Mouse (Mus musculus) retina, postnatal 1 day (tissue): Measurements from ENCODE around the gene Sp3.
"Not testable (repeated sequence)": the region's sequence is repeated elsewhere in the genome, so short reads cannot be mapped to it uniquely, and the experiment has no call there.

Experiments used
- DNase-seq: peaks from one replicate; pipeline ENCODE4 v3.0.0-alpha.2; 2012

The Sp3 gene

DNA sequence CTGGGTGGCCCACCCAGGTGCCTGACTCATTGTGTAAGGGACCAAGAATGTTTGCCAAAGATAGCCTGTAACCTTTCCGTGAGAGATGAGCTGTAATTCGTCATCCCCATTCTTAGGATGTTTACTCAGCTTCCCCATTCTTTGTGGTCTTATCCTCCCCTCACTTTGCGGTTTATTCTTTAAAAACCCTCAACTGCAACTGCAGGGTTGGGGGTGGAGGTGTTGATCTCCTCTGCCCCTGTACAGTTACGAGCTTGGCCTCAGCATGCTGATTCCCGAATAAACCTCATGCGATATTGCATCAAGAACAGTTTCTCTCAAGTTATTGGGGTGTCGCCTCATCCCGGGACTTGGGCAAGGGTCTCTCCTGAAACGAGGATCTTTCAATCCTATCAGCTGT, 8.7 kb upstream of the Sp3 start:
- not testable (repeated sequence) for DNase-seq

DNA sequence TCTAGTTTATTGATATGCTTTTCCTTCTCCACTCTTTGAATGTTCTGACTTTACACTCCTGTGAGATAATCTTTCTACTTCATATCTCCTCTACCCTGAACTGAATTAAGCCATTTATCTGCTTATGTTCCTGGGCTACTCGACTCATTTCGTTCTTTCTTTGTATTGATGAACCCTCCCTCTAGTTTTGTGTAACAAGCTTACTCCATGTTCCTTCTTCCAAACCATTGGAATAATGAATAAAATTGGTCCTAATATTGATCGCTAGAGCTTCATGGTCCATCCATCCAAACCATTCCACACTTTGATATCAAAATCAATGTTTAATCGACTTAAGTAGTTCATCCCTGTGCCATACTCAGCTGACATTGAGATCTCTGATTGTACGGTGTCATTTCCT, 6.4 kb upstream of the Sp3 start, which contains the start of gene Gm11084:
Gene Gm11084, minus strand, starts transcription at position 101 of the 400 bp plus-strand sequence.
- DNase-seq: no peak

DNA sequence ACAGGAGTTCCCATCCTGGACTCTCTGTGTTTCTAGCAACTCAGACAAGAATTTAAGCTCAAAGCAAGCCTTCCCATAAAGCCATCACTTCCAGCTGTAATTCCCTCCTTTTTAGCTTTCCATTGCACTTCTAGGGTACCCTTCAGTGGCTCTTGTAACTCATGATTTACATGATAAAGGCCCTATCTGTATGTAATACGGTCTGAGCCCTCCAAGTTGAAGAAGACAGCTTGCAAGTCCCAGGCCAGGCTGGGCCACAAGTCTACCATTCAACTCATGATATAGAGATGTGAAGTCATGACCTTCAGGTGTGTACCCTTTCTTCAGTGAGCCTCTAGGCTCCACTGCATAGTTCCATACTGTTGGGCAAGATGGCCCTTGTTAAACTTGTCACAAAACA, 5.3 kb upstream of the Sp3 start:
- DNase-seq: no peak

DNA sequence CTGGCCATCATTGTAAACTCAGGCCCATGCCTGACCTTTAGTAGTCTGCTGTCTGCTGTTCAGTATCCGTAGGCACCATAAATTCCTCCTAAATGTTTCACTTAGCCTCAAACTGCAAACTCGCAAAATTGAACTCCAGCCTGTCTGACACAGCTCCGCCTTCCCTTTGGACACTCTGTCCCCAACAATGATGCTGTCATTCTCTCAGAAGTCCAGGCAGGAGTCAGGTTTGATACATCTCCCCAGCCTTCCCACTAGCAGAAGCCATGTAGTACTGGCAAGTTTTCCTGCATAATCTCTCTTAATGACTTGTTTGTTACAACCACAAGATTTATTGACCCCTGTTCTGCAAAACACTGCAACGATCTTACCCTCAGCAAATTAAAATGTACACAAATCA, 4.6 kb upstream of the Sp3 start:
- no peak for DNase-seq

DNA sequence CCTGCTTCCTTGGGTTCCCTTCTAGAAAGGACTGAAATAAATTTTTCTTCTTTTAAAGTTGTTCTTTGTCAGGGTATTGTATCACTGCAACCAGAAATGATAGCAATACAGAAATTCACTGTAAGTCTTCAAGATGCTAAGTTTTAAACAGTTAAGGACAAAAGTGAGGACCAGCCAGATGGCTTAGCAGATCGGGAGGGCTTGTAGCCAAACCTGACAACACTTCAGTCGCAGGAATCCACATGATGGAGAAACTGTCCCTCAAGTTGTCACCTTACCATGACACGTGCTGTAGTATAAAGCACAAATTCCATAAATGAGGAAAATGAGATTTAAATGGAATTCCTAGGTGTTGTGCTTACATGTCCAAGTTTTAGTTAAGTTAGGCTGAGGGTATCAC, 3.0 kb upstream of the Sp3 start:
- DNase-seq: no peak

DNA sequence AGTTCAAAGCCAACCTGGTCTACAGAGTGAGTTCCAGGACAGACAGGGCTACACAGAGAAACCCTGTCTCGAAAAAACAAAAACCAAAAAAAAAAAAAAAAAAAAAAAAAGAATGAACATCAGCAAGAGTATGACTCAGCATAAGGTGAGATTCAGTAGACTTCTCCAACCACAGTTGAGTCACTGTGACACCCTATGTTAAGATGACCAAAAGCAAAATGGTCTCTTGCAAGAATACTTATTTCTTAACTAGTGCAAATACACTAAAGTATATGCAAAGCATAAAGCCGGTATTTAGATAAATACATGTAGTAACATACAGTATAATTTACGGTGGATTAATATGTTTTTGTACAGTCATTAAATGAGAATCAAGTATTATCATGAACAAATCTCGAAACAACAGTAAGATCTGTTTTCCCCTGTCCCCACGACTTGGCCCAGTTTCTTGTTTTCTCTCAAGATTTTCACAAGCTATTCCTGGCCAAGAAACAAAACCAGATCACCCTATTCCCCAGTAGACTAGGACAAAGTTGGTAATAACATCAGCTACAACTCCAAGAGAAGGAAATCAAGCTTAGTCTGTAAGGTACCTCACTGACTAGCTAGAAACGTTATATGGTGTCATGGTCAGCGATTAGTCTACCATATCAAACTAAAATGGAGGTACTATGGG, 2.0 kb upstream of the Sp3 start:
- no peak for DNase-seq

DNA sequence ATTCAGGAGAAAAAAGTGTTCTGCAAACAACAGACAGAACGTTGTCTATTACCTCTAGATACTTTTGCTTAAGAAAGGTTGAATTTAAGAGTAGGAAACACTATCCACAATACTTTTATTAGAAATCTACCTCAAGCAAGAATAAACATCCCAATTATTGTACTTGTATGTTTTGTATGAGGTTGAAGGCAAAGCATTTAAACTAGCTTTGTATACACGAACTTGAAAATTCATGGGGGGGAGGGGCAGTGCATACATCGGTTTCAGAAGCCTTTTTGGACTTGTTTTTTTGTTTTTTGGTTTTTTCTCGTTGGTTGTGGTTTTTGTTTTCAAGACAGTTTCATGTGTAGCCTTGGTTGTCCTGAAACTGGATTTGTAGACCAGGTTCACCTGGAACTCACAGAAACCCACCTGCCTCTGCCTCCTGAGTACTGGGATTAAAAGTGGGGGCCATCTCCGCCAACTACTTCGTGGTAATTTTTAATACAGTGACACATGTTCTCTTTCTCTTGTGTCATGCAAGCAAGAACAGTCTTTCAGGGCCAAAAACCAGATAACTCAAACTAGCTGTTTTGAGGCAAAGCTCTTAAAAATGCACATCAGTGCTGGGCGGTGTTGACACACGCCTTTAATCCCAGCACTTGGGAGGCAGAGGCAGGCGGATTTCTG, 1.3 kb upstream of the Sp3 start:
- no peak for DNase-seq

DNA sequence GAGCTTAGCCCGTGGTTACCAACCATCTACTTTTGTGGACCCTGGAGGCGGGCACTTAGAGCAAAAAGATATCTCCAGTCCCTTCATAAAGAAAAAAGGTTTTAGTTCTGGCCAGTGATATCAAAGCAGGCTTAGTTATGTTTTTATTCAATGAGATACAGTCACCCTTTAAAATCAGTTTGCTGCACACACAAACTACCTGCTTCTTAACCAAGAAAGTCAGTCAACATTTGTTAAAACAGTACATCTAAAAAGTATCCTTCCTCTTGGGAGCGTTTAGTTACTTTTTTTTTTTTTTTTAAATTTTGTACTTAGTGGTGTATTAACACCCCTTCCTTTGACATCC, 802 bp upstream of the Sp3 start:
- no peak for DNase-seq

DNA sequence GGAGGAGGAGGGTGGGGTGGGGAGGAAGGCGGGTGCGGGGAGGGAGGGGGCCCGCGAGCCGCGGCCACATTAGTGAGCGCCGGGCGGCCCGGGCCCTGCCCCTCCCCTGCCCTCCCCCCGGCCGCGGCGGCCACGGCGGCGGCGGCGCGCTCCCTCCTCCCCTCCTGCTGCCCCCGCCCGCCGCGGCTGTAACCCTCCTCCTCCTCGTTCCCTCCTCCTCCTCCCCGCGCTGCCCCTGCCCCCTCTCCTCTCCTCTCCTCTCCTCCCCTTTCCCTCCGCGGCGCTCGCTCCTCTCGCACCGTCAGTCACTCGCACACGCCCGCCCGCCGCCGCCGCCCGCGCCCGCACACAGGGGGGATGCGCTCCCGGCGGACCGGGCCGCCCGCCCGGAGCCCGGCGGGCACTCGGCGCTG, 581 bp downstream of the Sp3 start:
- peak; percentile 94 for DNase-seq

DNA sequence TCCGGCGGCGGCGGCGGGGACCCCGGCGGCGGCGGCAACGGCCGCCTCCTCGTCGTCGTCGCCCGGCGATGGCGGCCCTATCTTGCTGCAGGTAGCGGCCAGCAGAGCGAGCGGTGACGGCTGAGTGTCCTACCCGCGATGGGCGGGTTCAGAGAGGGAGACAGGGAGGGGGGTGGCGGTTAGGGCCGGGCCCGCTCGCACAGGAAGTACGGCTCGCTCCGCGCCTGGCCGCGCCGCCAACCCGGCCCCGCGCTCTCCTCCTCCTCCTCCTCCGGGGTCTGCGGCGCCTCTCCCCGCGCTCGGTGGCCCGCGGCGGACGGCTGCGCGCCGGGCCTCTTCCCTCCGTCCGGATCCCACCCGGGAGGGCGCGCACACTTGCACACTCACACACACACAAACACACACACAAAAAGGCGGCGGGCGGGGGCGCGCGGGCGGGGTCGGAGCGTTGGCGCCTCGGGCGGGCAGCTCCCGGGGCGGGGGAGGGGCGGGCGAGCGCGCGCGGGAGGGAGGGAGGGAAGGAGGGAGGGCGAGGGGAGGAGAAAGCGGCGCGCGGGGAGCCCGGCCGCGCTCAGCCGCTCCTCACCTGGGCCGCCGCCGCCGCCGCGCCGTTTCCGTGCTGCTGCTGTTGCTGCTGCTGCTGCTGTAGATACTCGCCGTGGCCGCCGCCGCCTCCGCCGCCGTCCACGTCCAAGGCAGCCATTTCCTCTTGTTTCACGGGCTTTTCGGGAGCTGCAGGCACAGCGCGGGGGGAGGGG, 1.2 kb downstream of the Sp3 start:
- DNase-seq: peak; percentile 92

DNA sequence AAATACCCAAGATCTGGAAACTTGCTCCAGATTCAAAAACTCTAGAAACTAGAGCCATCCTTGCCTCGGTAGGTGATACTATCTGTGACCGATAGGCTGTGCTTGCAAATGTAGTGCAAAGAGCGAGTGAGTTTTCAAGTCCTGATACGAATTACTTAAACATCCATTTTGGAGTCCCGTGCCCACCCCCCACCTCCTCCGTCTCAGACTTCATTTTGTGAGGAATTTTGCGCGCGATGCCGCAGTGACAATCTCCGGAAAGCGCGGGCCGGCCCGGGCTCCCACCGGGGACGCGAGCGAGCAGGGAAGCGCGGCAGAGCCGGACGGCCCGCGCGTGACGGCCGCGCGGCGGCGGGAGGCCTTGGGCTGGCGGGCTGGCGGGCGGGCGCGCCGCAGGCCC, 1.8 kb downstream of the Sp3 start:
- DNase-seq: peak; percentile 78

DNA sequence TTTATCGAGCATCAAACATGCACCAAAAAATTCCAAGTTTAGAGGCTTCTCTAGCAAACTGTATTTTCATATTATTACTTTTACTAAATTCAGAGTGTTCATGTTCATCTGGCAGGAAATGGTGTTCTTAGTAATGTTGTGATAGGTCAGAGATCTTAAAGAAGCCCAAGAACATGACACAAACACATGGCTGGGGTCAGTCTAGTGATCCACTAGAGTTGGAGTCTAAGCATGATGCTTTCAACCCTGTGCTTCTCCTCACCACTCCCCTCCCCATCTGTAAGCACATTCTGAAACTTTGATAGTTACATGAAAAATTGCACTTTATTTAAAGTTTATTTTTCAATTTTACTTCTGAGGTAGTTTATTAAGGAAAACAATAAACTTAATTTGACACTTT, 3.0 kb downstream of the Sp3 start:
- no peak for DNase-seq

DNA sequence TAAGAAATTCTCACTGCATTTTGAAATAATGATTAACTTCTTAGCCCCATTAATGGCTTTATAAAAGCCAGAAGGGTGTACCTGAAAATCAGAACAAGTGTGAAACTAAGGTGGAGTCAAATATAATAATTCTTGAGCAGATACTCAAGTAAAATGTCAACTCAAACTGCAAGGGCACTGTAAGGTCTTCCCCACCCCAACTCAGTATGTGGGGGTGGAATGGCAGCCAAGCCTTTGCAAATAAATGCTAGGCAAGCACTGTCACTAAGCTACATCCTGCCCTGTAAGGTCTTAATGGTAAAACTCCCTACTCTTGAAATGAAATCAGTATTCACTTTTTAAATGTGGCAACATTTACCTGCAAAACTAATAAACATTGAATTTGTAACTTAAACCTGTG, 4.2 kb downstream of the Sp3 start:
- no peak for DNase-seq

DNA sequence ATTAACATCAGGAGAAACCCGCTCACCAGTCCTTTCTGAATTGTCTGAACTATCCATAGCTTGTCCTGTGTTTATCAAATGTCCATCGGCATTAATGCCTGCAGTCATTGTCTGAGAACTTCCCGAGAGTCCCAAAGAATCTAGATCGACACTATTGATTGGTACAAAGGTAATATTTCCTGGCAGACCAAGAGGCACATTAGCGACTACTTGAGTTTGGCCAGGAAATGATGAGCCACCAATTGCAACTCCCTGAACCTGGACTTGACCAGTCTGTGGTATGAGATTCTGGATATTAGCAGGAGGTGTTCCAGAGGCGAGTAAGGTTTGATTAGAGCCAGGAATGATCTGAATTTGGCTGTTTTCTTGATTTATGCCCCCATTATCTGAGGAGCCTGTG, 9.4 kb downstream of the Sp3 start:
- DNase-seq: no peak

DNA sequence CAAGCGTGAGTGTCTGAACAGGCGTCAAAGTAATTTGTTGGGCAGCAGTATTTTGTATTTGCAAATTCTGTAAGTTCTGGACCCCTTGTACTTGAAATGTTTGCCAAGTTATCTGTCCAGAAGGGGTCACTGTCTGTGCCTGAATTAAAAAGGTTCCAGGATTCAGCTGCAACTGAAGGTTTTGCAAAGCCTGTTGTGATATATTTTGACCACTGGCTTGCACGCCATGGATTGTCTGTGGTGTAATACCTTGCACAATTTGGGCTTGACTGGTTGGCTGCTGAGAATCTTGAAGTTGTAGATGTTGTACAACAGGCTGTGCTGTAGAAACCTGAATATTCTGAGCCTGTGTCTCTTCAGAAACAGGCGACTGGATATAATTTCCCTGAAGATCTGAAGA, 9.9 kb downstream of the Sp3 start:
- DNase-seq: no peak

DNA sequence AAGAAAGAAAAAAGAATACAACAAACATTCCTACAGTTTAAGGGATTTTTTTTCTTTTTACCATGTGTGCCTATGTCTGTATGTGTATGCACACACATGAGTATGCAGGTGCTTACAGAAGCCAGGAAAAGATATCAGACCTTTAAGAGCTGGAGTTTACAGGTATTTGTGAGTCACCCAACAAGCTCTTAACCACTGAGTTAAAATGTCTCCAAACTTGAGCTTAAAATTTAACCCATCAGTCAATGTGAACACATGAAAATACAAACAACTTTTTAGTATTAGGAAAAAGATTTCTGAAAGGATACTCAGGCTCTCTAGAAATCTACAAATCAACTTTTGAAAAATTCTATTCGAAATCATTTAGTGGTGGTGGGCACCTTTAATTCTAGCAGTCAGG, 11.7 kb downstream of the Sp3 start:
- DNase-seq: no peak

DNA sequence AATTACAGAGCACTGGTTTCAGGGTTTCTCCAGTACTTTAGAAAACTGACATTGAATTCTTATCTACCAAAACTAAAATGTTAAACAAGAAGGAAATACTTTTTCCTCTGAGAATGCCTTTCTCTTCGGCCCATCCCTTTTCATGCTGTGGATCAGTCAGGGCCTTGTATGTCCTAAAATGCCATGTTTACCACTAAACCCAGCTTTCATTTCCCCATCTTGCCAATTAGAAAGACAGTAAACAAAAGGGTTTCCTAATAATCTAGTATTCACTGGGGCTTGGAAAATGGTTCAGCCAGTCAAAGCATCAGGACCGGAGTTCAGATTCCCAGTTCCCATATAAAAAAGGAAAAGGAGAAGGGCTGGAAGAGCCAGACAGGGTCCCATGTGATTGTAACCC, 14.8 kb downstream of the Sp3 start:
- no peak for DNase-seq

DNA sequence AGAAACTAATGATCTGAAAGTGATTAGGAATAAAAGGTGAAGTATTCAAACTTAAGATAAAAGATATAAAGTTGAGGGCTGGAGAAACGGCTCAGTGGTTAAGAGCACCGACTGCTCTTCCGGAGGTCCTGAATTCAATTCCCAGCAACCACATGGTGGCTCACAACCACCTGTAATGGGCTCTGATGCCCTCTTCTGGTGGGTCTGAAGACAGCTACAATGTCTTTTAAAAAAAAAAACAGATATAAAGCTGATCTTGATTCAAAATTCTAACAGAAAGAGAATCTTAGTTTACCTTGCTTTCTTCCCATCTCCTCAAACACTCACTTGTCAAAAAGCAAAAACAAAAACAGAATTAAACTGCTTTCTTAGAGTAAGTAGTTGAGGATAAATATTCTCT, 23.8 kb downstream of the Sp3 start:
- DNase-seq: no peak

DNA sequence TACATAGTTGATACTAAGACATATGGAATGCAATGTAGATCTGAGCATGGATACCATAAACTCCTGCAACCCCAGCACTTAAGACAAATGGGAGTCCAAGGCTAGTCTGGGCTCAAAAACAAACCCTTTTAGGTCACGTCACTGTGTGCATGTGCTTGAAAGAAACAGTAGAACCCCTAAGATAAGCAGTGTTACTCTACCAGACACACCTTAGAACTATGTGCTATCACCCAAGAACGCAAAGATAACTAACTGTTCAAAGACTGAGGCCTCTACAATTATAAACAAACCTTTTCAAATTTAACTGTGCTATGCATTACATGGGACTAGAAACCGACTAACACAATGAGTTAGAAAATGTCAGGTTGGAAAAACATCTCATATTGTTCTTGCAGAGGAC, 27.3 kb downstream of the Sp3 start:
- no peak for DNase-seq

DNA sequence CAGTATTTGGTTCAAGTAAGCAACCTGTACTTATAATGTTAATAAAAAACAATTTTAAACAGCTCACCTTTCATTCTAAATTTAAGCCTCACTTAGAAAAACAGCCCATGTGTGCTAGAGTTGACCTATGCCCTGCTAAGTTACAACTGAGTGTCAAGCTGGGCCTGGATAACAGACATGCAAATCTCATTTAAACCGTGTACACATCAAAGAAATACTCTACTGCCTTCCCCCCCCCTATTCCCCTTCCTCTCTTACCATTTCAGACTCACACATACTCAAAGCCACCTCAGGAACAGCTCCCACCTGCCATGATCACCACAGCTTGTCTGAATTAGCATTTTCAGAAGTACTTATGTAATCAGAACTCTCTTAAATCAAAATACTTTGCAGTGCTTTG, 44.3 kb downstream of the Sp3 start:
- no peak for DNase-seq

DNA sequence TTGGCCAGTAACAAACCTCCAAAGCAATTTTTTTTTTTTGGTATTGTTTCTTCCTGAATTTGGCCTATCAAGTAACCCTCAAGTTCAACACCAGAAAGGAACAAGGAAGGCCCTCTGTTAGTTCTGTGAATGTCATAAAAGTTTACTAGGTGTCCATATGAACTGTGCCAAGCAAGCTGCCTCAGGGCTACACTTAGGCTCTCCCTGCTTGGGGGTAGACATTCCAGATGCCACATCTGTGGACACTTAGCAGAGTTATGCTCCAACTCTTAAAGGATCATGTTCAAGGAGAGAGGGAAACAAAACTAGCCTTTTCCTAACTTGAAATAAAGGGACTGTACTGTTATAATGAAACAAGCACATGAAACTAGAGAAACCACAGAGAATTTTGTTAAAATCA, 48.1 kb downstream of the Sp3 start:
- DNase-seq: no peak

DNA sequence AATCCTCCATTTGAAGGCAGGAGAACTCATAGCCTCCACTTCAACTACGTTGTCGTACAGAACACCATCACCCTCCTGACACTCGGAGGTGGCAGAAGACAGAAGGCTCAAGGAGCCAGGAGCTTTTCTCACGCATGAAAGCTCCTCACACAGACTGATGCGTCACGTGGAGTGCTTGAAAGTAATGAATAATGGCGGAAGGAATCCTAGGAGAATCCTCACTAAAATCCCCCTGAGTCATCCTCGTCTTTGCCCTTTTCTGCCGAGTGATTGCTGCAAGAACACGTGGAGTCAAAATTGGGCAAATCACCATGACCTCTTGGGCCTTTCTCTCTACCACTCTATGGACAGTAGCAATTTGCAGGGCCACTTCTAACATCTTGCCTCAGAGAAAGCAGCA, 55.3 kb downstream of the Sp3 start:
- DNase-seq: peak; percentile 60

DNA sequence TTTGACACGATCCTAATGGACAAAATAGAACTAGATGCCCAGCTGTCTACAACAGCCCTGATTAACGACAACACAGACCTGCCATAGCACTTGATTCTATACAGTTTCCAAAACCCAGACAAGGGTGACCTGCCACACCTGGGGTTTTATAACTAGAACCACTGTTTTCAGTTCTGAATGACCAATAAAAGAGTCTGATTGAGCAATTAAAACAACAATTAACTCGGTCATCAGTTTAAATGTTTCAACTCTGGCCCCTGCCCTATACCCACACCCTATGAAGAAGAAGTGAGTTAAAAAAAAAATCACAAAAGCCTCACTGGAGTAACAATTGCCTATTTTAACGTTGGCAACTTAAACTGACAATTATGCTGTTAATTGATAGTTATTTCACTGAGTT, 64.1 kb downstream of the Sp3 start:
- no peak for DNase-seq

DNA sequence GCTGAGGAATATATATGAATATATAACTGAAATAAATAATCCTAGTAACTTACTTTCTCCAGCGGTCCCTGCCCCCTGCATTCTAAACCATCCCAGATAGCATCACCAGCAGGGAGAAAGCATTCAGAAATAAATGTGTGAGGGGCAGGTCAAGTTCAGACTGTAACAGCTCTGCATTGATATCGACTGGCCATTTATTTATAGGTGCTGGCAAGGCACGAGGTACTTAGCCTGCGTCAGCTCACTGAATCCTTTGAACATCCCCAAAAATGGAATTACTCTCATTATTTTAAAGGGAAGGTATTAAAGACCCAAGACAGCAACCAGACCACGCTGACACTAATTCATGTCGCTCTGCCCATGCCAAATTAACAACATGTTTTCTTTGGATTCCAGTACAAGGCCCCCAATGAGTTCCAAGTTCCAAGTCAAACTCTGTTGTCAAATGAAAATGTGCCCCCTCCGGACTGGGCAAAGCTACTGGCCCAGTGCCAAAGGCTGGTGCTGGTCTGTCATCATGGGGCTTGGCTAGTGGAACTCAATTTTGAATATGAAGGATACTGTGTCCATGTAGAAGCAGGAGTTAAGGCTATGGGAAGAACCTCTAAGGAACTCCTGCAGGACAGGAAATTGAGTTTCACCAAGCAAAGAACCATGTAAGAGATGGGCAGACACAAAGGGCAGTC, 64.9 kb downstream of the Sp3 start:
- no peak for DNase-seq
